Mouse (Mus musculus) CD8-positive naive resting alpha-beta T cell, adult 2 months (primary cell): ENCODE data around the gene Myt1.
"Not testable (repeated sequence)": the region's sequence is repeated elsewhere in the genome, so short reads cannot be mapped to it uniquely, and the experiment has no call there.

Experiments
- DNase-seq, 2 experiments: peaks; one replicate each; pipeline ENCODE4 v3.0.0; 2022; ENCODE audit warnings: low read depth in 2 of 2, low spot score in 2 of 2

The Myt1 gene

GRCm38 (mm10) chr2:181777715-181778114 is 14.6 kb downstream of the Myt1 start:
- DNase-seq, result peak in 1 of 2 experiments; percentile 4

- DNase-seq, result no peak
Observed at GRCm38 (mm10) chr2:181781421-181781820, 18.3 kb downstream of the Myt1 start.

GRCm38 (mm10) chr2:181787852-181788251 is 24.7 kb downstream of the Myt1 start:
- no peak for DNase-seq

GRCm38 (mm10) chr2:181789396-181789795 is 26.3 kb downstream of the Myt1 start:
- DNase-seq, result no peak

- not testable (repeated sequence) for DNase-seq
Observed at GRCm38 (mm10) chr2:181793186-181793585, 30.1 kb downstream of the Myt1 start.

- DNase-seq, result no peak
Observed at GRCm38 (mm10) chr2:181795641-181796130, 32.6 kb downstream of the Myt1 start.

- no peak for DNase-seq
Observed at GRCm38 (mm10) chr2:181797672-181798071, 34.5 kb downstream of the Myt1 start.

- no peak for DNase-seq
Observed at GRCm38 (mm10) chr2:181829032-181829650, 66.0 kb downstream of the Myt1 start.

- DNase-seq, result no peak
Observed at GRCm38 (mm10) chr2:181832745-181833144, 69.6 kb downstream of the Myt1 start.

- DNase-seq, result peak; percentile 89 to 91
Observed at GRCm38 (mm10) chr2:181837372-181838292, 74.5 kb downstream of the Myt1 start, which contains the start of gene Pcmtd2. TSS of gene Pcmtd2 (plus strand) at chr2:181837854.

GRCm38 (mm10) chr2:181838293-181838680 is 75.2 kb downstream of the Myt1 start:
- peak in 1 of 2 experiments; percentile 18 for DNase-seq

DNA sequence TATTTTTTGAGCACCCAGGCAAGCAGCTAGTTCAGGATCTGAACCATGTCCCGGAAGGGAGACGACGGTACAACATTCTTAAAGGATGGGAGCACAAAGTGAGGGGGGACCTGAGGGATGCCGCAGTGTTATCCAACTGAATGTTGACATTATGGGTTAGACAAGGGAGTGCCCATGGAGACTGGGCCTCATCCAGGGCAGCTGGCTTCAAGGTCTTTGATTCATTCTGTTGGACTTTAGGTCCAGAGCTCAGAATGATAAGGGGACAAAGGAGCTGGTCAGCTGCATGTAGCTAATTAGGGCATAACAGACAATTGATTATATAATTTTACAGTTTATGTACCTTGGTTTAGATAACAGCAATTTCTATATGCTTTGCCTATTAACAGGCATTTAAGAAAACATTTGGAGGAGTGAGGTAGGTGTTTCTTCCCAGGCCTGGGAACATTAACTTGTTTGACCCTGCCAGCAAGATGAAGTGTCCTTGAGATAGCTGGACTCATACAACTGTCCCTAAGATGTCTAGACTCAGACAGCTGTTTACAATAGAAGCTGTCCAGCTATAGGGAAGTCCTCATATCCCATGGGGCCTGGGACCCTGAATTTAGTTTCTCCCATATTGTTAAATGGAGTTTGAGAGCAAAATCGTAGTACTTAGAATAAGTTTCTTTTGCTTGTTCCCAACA is 82.7 kb downstream of the Myt1 start:
- DNase-seq, result no peak

GRCm38 (mm10) chr2:181863791-181864535 is 100.8 kb downstream of the Myt1 start, which contains the start of gene Polr3k:
TSS of gene Polr3k (plus strand) at chr2:181864337.
- DNase-seq, result peak; percentile 90 to 92

GRCm38 (mm10) chr2:181864536-181864860 is 101.4 kb downstream of the Myt1 start:
- no peak for DNase-seq

- peak; percentile 54 to 68 for DNase-seq
Observed at GRCm38 (mm10) chr2:181866931-181867330, 103.8 kb downstream of the Myt1 start.

GRCm38 (mm10) chr2:181871039-181871438 is 107.9 kb downstream of the Myt1 start:
- DNase-seq, result no peak
